Mouse (Mus musculus): ENCODE data around the gene Relb.

Gene Relb

GRCm38 (mm10) chr7:19557982-19558900 is 71.0 kb downstream of the Relb start:
- CTCF ChIA-PET: interaction anchor here (0.6 to 0.7 kb wide), 2 partner anchors 42 to 211 kb away, joined by 12 to 20 read pairs; no protein-coding TSS in a partner anchor

GRCm38 (mm10) chr7:19557086-19557485 is 72.2 kb downstream of the Relb start:
- CTCF ChIA-PET: interaction anchor here (0.7 kb wide), 1 partner anchor 210 kb away, joined by 12 read pairs; no protein-coding TSS in a partner anchor

Data from spleen, embryonic (tissue).